Mouse (Mus musculus) frontal cortex, postnatal 14 days (tissue): Measurements from ENCODE around the gene Fzd7.

ENCODE experiments used
- DNase-seq, 2 experiments: peaks; one replicate each; pipeline ENCODE4 v3.0.0; 2022; ENCODE audit warnings: low spot score in 2 of 2

Gene Fzd7

GRCm38 (mm10) chr1:59502355-59502754 lies 20.1 kb downstream of the Fzd7 start:
- DNase-seq: no peak

GRCm38 (mm10) chr1:59503659-59504301 lies 21.6 kb downstream of the Fzd7 start:
- no peak for DNase-seq

GRCm38 (mm10) chr1:59504302-59504700 lies 22.1 kb downstream of the Fzd7 start:
- no peak for DNase-seq

GRCm38 (mm10) chr1:59508463-59509139 lies 26.4 kb downstream of the Fzd7 start:
- no peak for DNase-seq

GRCm38 (mm10) chr1:59511566-59512270 lies 29.5 kb downstream of the Fzd7 start:
- no peak for DNase-seq

- peak; percentile 57 to 75 for DNase-seq
Observed at GRCm38 (mm10) chr1:59516026-59516917, 34.0 kb downstream of the Fzd7 start, which contains the start of gene Gm973. Gene Gm973, plus strand, starts transcription at chr1:59516264.

- DNase-seq: no peak
Observed at GRCm38 (mm10) chr1:59520226-59520837, 38.1 kb downstream of the Fzd7 start.

GRCm38 (mm10) chr1:59522456-59522855 lies 40.2 kb downstream of the Fzd7 start:
- DNase-seq: no peak

GRCm38 (mm10) chr1:59523378-59523958 lies 41.2 kb downstream of the Fzd7 start:
- no peak for DNase-seq

GRCm38 (mm10) chr1:59524071-59524470 lies 41.8 kb downstream of the Fzd7 start:
- DNase-seq: no peak

- DNase-seq: no peak
Observed at GRCm38 (mm10) chr1:59524759-59525158, 42.5 kb downstream of the Fzd7 start.

GRCm38 (mm10) chr1:59527219-59527618 lies 45.0 kb downstream of the Fzd7 start:
- no peak for DNase-seq

- DNase-seq: peak; percentile 27 to 28
Observed at GRCm38 (mm10) chr1:59534976-59535810, 53.0 kb downstream of the Fzd7 start.
